Mouse (Mus musculus) right cerebral cortex, postnatal 4 days (tissue): Measurements from ENCODE around the gene Mmel1.
A peak's percentile ranks its signal among the peaks of the same experiment; 100 is the strongest.

ENCODE experiments used
- DNase-seq: peaks from one replicate; pipeline ENCODE4 v3.0.0-alpha.2; 2022

The Mmel1 gene

DNA sequence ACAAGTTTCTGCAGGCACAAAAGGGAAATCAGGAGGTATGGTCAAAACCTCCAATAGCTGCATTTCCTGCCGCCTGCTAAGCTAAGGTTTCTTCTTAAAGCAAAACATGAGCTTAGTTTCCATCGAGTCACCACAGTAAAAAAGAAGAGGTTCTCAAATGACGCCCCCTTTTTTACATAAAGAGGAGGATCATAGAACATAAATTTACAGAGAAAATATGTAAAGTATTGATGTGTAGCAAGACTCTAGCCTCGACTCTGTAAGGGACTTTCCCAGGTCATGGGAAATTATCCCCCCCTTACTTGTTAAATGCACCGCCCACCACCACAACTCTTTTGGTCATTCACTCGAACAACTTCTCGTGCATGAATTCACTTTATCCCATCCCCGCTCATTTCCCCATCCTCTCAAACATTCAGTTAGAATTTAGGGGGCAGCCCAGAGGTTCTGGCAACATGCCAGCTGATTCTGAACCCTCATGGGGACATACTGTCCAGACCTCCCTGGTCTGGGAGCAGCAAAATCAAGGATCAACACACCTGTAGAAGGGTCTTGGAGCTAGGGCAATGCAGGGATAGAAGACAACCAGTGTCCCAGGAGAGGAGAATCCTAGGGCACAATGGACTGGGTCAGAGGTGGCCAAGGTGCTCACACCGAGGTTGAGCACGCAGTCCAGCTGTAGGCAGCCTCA lies 73.4 kb downstream of the Mmel1 start:
- no peak for DNase-seq

DNA sequence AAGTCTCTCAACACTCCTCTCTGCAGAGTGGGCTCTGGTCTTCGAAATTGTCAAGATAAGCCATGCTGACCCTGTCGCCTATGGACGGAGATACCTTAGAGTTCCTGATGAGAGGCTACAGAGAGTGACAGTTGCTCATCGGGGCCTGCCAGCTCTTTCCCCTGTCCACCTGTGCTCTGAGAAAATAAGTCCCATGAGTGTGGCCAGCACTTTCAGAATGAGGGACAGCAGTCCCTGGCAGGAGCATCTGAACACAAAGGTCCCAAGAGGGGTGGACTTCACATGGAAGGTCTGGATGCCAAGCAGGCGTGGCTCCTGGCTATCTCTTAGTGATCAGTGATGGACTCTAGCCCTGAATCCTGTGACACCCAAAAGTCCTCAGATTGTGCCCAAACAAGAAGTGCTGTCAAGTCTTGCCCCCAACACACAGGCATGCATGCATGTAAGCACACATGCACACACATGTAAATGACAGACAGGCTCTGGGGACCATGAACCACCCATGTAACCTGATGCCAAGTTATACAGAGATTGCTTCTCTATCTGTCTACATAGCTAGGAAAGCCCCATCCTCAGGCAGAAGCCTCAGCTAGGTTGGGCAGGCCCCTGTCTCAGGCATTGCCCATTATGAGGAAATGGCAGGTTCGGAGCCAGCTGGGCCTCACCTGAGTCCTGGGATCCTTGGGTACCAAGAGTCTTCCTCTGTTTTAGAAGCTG lies 74.1 kb downstream of the Mmel1 start:
- no peak for DNase-seq

DNA sequence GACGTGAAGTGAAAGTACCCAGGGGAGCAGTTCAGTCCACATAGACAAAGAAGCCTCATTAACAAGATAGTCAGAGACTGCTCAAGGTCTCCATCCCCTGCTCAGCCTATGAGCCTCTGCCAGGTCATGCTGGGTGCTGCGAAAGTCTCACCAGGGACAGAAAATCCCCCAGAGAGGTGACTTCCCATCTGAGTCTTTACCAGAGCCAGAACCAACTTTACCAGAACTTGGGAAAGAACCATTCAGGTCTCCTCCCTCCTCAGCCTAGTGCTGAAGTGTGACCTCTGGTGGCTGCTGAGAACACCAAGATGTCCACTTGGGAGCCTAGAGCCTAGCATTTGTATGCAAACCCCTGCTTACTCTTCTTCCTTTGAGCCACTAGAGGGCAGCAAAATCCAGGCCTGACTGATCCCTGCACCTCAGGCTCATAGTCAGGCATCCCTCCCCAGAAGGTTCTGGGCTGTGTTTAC lies 74.8 kb downstream of the Mmel1 start:
- DNase-seq: peak; percentile 43
